Mouse (Mus musculus): ENCODE results near the gene Sparc. TPM values are rescaled to one million over a fixed set of nuclear protein-coding genes. Genes with fewer than 3 reads are reported as not detected.
A peak's percentile ranks its signal among the peaks of the same experiment; 100 is the strongest.

The Sparc gene
- 100 to 1,000 TPM; 177 to 202 TPM for total RNA-seq (2021)
- long read RNA-seq, experiment 1, transcript Sparc-201 (10 exons, 2,300 nt): major isoform, 96 of 194 reads
- long read RNA-seq, experiment 1, transcript Sparc-202 (10 exons, 2,115 nt): minor isoform, 29 of 194 reads
- long read RNA-seq, experiment 1, transcript Sparc-205 (5 exons, 741 nt): minor isoform, 21 of 194 reads
- long read RNA-seq, experiment 1, partial matches to known transcripts: 27 of 194 reads
- long read RNA-seq, experiment 1, other reads (novel, unspliced or antisense): 20 of 194 reads
- long read RNA-seq, experiment 2, transcript Sparc-202 (10 exons, 2,115 nt): minor isoform, 23 of 171 reads
- long read RNA-seq, experiment 2, transcript Sparc-201 (10 exons, 2,300 nt): major isoform, 94 of 171 reads
- long read RNA-seq, experiment 2, transcript Sparc-205 (5 exons, 741 nt): minor isoform, 14 of 171 reads
- long read RNA-seq, experiment 2, partial matches to known transcripts: 24 of 171 reads
- long read RNA-seq, experiment 2, other reads (novel, unspliced or antisense): 14 of 171 reads

- no peak within 1 kb of the TSS for H3K27ac ChIP-seq
- TF ChIP-seq CTCF (IDR thresholded peaks at IDR 0.05): no peak
Observed at GRCm38 (mm10) chr11:55422978-55423377, at the start of gene Sparc. Sparc (minus strand) TSS chr11:55423183.

GRCm38 (mm10) chr11:55471467-55471866, 48.5 kb upstream of the Sparc start:
- no peak overlapping the region for H3K27ac ChIP-seq
- no peak for DNase-seq (ENCODE audit: extremely low spot score in 1 of 2, low spot score in 2 of 2)
- no peak for TF ChIP-seq CTCF (IDR thresholded peaks at IDR 0.05)
- H3K4me3 ChIP-seq: no peak overlapping the region
- intact Hi-C loops (cut with DNase I): no loop called here

More at GRCm38 (mm10) chr11:55422978-55423377, at the start of gene Sparc:
- intact Hi-C loops (cut with DNase I): no loop called here
- no peak within 1 kb of the TSS for H3K4me3 ChIP-seq
- no peak for DNase-seq (ENCODE audit: extremely low spot score in 1 of 2, low spot score in 2 of 2)

GRCm38 (mm10) chr11:55470761-55471160, 47.8 kb upstream of the Sparc start:
- Histone ChIP-seq H3K4me3 (peak overlapping the region; percentile 55), H3K27ac (no peak overlapping the region)
- intact Hi-C loops (cut with DNase I): no loop called here
- DNase-seq (ENCODE audit: extremely low spot score in 1 of 2, low spot score in 2 of 2): no peak
- no peak for TF ChIP-seq CTCF (IDR thresholded peaks at IDR 0.05)

GRCm38 (mm10) chr11:55469923-55470691, 47.1 kb upstream of the Sparc start:
- intact Hi-C loops (cut with DNase I): no loop called here

GRCm38 (mm10) chr11:55469048-55469843, 46.3 kb upstream of the Sparc start, which contains the start of gene G3bp1:
G3bp1 (plus strand) TSS chr11:55469685.
- peak within 1 kb of the TSS; percentile 95 for H3K27ac ChIP-seq
- intact Hi-C loops (cut with DNase I): no loop called here
- peak; percentile 37 for TF ChIP-seq CTCF (IDR thresholded peaks at IDR 0.05)
- DNase-seq (ENCODE audit: extremely low spot score in 1 of 2, low spot score in 2 of 2): peak; percentile 99 to 100
- peak within 1 kb of the TSS; percentile 67 for H3K4me3 ChIP-seq

More at GRCm38 (mm10) chr11:55469923-55470691, 47.1 kb upstream of the Sparc start:
- Histone ChIP-seq H3K27ac (peak overlapping the region; percentile 90), H3K4me3 (peak overlapping the region; percentile 55)
- no peak for TF ChIP-seq CTCF (IDR thresholded peaks at IDR 0.05)
- DNase-seq (ENCODE audit: extremely low spot score in 1 of 2, low spot score in 2 of 2): peak in 1 of 2 experiments; percentile 25

- TF ChIP-seq CTCF (IDR thresholded peaks at IDR 0.05): no peak
- DNase-seq (ENCODE audit: extremely low spot score in 1 of 2, low spot score in 2 of 2): no peak
- intact Hi-C loops (cut with DNase I): no loop called here
- Histone ChIP-seq H3K4me3 (peak overlapping the region; percentile 67), H3K27ac (peak overlapping the region; percentile 95)
Observed at GRCm38 (mm10) chr11:55468611-55469047, 45.6 kb upstream of the Sparc start.

- intact Hi-C loops (cut with DNase I): no loop called here
- Histone ChIP-seq H3K27ac (peak overlapping the region; percentile 95), H3K4me3 (peak overlapping the region; percentile 67; the same call in 1 of the 2 replicates)
- no peak for DNase-seq (ENCODE audit: extremely low spot score in 1 of 2, low spot score in 2 of 2)
- TF ChIP-seq CTCF (IDR thresholded peaks at IDR 0.05): no peak
Observed at GRCm38 (mm10) chr11:55468012-55468411, 45.0 kb upstream of the Sparc start.

GRCm38 (mm10) chr11:55465177-55465576, 42.2 kb upstream of the Sparc start:
- no peak for TF ChIP-seq CTCF (IDR thresholded peaks at IDR 0.05)
- no peak overlapping the region for H3K27ac ChIP-seq
- DNase-seq (ENCODE audit: extremely low spot score in 1 of 2, low spot score in 2 of 2): no peak
- intact Hi-C loops (cut with DNase I): no loop called here
- no peak overlapping the region for H3K4me3 ChIP-seq

GRCm38 (mm10) chr11:55464707-55465106, 41.7 kb upstream of the Sparc start:
- TF ChIP-seq CTCF (IDR thresholded peaks at IDR 0.05): no peak
- no peak overlapping the region for H3K4me3 ChIP-seq
- no peak for DNase-seq (ENCODE audit: extremely low spot score in 1 of 2, low spot score in 2 of 2)
- no peak overlapping the region for H3K27ac ChIP-seq
- intact Hi-C loops (cut with DNase I): no loop called here

- no peak for DNase-seq (ENCODE audit: extremely low spot score in 1 of 2, low spot score in 2 of 2)
- H3K4me3 ChIP-seq: no peak overlapping the region
- intact Hi-C loops (cut with DNase I): no loop called here
- no peak overlapping the region for H3K27ac ChIP-seq
- no peak for TF ChIP-seq CTCF (IDR thresholded peaks at IDR 0.05)
Observed at GRCm38 (mm10) chr11:55462149-55462548, 39.2 kb upstream of the Sparc start.

GRCm38 (mm10) chr11:55461019-55461645, 38.1 kb upstream of the Sparc start, which contains the start of gene Atox1:
Atox1 (minus strand) TSS chr11:55461239.
- Histone ChIP-seq H3K27ac (peak within 1 kb of the TSS; percentile 78), H3K4me3 (peak within 1 kb of the TSS; percentile 97)
- DNase-seq (ENCODE audit: extremely low spot score in 1 of 2, low spot score in 2 of 2): peak; percentile 92
- TF ChIP-seq CTCF (IDR thresholded peaks at IDR 0.05): no peak
- intact Hi-C loops (cut with DNase I): no loop called here

Data from left cerebral cortex, adult 2 months (tissue).